Mouse (Mus musculus) MEL (cell line): ENCODE measurements around the gene Tcirg1. TPM values are rescaled to one million over a fixed set of nuclear protein-coding genes. Genes with fewer than 3 reads are reported as not detected.

Source experiments
- DNase-seq: peaks from one replicate; pipeline ENCODE4 v3.0.0; 2011; ENCODE audit warnings: low read depth, low spot score
- H3K27ac ChIP-seq: 2 replicates; pipeline ENCODE4 v1.5.1; 2012; ENCODE audit warnings: low read depth, mild to moderate bottlenecking, control low read depth, low read length, moderate library complexity; ENCODE audit not compliant: control insufficient read depth
- H3K27me3 ChIP-seq, 2 experiments: fragments of 150-350 bp in 1 of 2; sonication (generic) in 1 of 2; 2 replicates each; pipeline ENCODE4 v1.6.1; 2012; ENCODE audit warnings: low read length in 2 of 2, mild to moderate bottlenecking in 2 of 2, improper control_type of control experiment in 1 of 2, moderate library complexity in 1 of 2; ENCODE audit not compliant: insufficient read depth in 2 of 2, control insufficient read depth in 1 of 2
- H3K36me3 ChIP-seq, 2 experiments: 2 replicates each; pipeline ENCODE4 v1.6.1; 2012 to 2014; ENCODE audit warnings: low read length in 2 of 2, improper control_type of control experiment in 1 of 2, inconsistent platforms in 1 of 2, mild to moderate bottlenecking in 1 of 2; ENCODE audit not compliant: insufficient read depth in 2 of 2, control insufficient read depth in 1 of 2
- H3K4me1 ChIP-seq, 2 experiments: fragments of 150-350 bp in 1 of 2; sonication (generic) in 1 of 2; 2 replicates each; pipeline ENCODE4 v1.6.1; 2012; ENCODE audit warnings: low read length in 2 of 2, improper control_type of control experiment in 1 of 2, mild to moderate bottlenecking in 1 of 2; ENCODE audit not compliant: insufficient read depth in 2 of 2, control insufficient read depth in 1 of 2
- H3K4me3 ChIP-seq, 2 experiments: fragments of 150-350 bp in 1 of 2; sonication (generic) in 1 of 2; 2 replicates each; pipeline ENCODE4 v1.5.1; 2012; ENCODE audit warnings: low read depth in 2 of 2, low read length in 2 of 2, mild to moderate bottlenecking in 2 of 2, moderate library complexity in 2 of 2, control low read depth in 1 of 2, improper control_type of control experiment in 1 of 2; ENCODE audit not compliant: control insufficient read depth in 1 of 2, insufficient read depth in 1 of 2
- H3K79me2 ChIP-seq: 2 replicates; pipeline ENCODE4 v1.6.1; 2012; ENCODE audit warnings: mild to moderate bottlenecking, low read length, moderate library complexity; ENCODE audit not compliant: control insufficient read depth, poor library complexity, insufficient read depth
- H3K9ac ChIP-seq: 2 replicates; pipeline ENCODE4 v1.6.1; 2012; ENCODE audit warnings: low read depth, mild to moderate bottlenecking, control low read depth, low read length, moderate library complexity; ENCODE audit not compliant: control insufficient read depth, poor library complexity, severe bottlenecking
- H3K9me3 ChIP-seq: fragments of 150-350 bp; sonication (generic); replicated peaks from 2 replicates; pipeline ENCODE4 v1.6.1; 2012; ENCODE audit warnings: mild to moderate bottlenecking, low read length, improper control_type of control experiment, moderate library complexity; ENCODE audit not compliant: insufficient read depth
- BHLHE40 ChIP-seq: IDR thresholded peaks from 2 replicates; pipeline ENCODE4 v1.6.1; 2012; ENCODE audit warnings: low read depth, mild to moderate bottlenecking, inconsistent platforms, low read length, improper control_type of control experiment, borderline replicate concordance
- CHD1 ChIP-seq: IDR thresholded peaks from 2 replicates; pipeline ENCODE4 v1.6.1; 2012; ENCODE audit warnings: low read depth, mild to moderate bottlenecking, inconsistent platforms, low read length, improper control_type of control experiment
- CHD2 ChIP-seq: IDR thresholded peaks from 2 replicates; pipeline ENCODE4 v1.6.1; 2011; ENCODE audit warnings: low read length, improper control_type of control experiment
- CTCF ChIP-seq, 3 experiments: IDR thresholded peaks in 2 of 3; conservative IDR thresholded peaks in 1 of 3; 2 replicates each; pipeline ENCODE4 v1.5.1; 2011 to 2012; ENCODE audit warnings: low read length in 3 of 3, low read depth in 2 of 3, mild to moderate bottlenecking in 2 of 3, improper control_type of control experiment in 1 of 3, inconsistent platforms in 1 of 3, mixed read lengths in 1 of 3, moderate library complexity in 1 of 3; ENCODE audit not compliant: control insufficient read depth in 1 of 3, insufficient read depth in 1 of 3, poor library complexity in 1 of 3, severe bottlenecking in 1 of 3
- ELF1 ChIP-seq: IDR thresholded peaks from 2 replicates; pipeline ENCODE4 v1.6.1; 2014; ENCODE audit warnings: low read depth, mild to moderate bottlenecking, inconsistent platforms, low read length, improper control_type of control experiment, moderate library complexity
- ETS1 ChIP-seq: IDR thresholded peaks from 2 replicates; pipeline ENCODE4 v1.6.1; 2012; ENCODE audit warnings: low read depth, mild to moderate bottlenecking, inconsistent platforms, low read length, improper control_type of control experiment, moderate library complexity
- GABPA ChIP-seq: IDR thresholded peaks from 2 replicates; pipeline ENCODE4 v1.6.1; 2012; ENCODE audit warnings: low read depth, mild to moderate bottlenecking, inconsistent platforms, low read length, improper control_type of control experiment, moderate library complexity
- GATA1 ChIP-seq: IDR thresholded peaks from 2 replicates; pipeline ENCODE4 v1.6.1; 2011; ENCODE audit warnings: low read depth, low read length, improper control_type of control experiment
- HCFC1 ChIP-seq: IDR thresholded peaks from 2 replicates; pipeline ENCODE4 v1.6.1; 2012; ENCODE audit warnings: low read depth, mild to moderate bottlenecking, inconsistent platforms, low read length, improper control_type of control experiment, moderate library complexity
- JUND ChIP-seq: IDR thresholded peaks from 2 replicates; pipeline ENCODE4 v1.6.1; 2011; ENCODE audit warnings: low read depth, mild to moderate bottlenecking, improper control_type of control experiment, low read length
- KAT2A ChIP-seq: conservative IDR thresholded peaks from 2 replicates; pipeline ENCODE4 v1.6.1; 2012; ENCODE audit warnings: low read depth, low read length, improper control_type of control experiment, inconsistent platforms
- MAX ChIP-seq: IDR thresholded peaks from 2 replicates; pipeline ENCODE4 v1.6.1; 2011; ENCODE audit warnings: low read length, improper control_type of control experiment
- MAZ ChIP-seq: IDR thresholded peaks from 2 replicates; pipeline ENCODE4 v1.6.1; 2012; ENCODE audit warnings: low read depth, mild to moderate bottlenecking, inconsistent platforms, low read length, improper control_type of control experiment
- MEF2A ChIP-seq: IDR thresholded peaks from 2 replicates; pipeline ENCODE4 v1.6.1; 2014; ENCODE audit warnings: low read depth, mild to moderate bottlenecking, inconsistent platforms, low read length, improper control_type of control experiment; ENCODE audit not compliant: poor library complexity, insufficient replicate concordance, severe bottlenecking; ENCODE audit errors: extremely low read depth
- NELFE ChIP-seq: IDR thresholded peaks from 2 replicates; pipeline ENCODE4 v1.6.1; 2011; ENCODE audit warnings: low read depth, low read length, improper control_type of control experiment
- NRF1 ChIP-seq: IDR thresholded peaks from 2 replicates; pipeline ENCODE4 v1.6.1; 2014; ENCODE audit warnings: low read depth, mild to moderate bottlenecking, inconsistent platforms, low read length, improper control_type of control experiment, moderate library complexity; ENCODE audit not compliant: poor library complexity, insufficient read depth, severe bottlenecking
- POLR2A ChIP-seq, 2 experiments: IDR thresholded peaks; 2 replicates each; pipeline ENCODE4 v1.6.1; 2011 to 2012; ENCODE audit warnings: low read length in 2 of 2, mild to moderate bottlenecking in 2 of 2, control low read depth in 1 of 2, improper control_type of control experiment in 1 of 2, low read depth in 1 of 2, moderate library complexity in 1 of 2; ENCODE audit not compliant: control insufficient read depth in 1 of 2, insufficient read depth in 1 of 2, poor library complexity in 1 of 2
- POLR2AphosphoS2 ChIP-seq: IDR thresholded peaks from 2 replicates; pipeline ENCODE4 v1.6.1; 2011; ENCODE audit warnings: low read length, improper control_type of control experiment
- RCOR1 ChIP-seq: IDR thresholded peaks from 2 replicates; pipeline ENCODE4 v1.6.1; 2012; ENCODE audit warnings: low read depth, mild to moderate bottlenecking, inconsistent platforms, low read length, improper control_type of control experiment
- SIN3A ChIP-seq: IDR thresholded peaks from 2 replicates; pipeline ENCODE4 v1.6.1; 2012; ENCODE audit warnings: low read length, improper control_type of control experiment, inconsistent platforms
- SMC3 ChIP-seq: IDR thresholded peaks from 2 replicates; pipeline ENCODE4 v1.6.1; 2011; ENCODE audit warnings: low read depth, low read length, improper control_type of control experiment
- TAL1 ChIP-seq: IDR thresholded peaks from 2 replicates; pipeline ENCODE4 v1.6.1; 2012; ENCODE audit warnings: mild to moderate bottlenecking, inconsistent platforms, low read length, moderate library complexity, mixed read lengths
- TBP ChIP-seq: IDR thresholded peaks from 2 replicates; pipeline ENCODE4 v1.8.0; 2011; ENCODE audit warnings: low read depth, low read length, improper control_type of control experiment
- TCF12 ChIP-seq: IDR thresholded peaks from 2 replicates; pipeline ENCODE4 v1.6.1; 2014; ENCODE audit warnings: low read depth, mild to moderate bottlenecking, inconsistent platforms, low read length, improper control_type of control experiment, moderate library complexity
- USF1 ChIP-seq: IDR thresholded peaks from 2 replicates; pipeline ENCODE4 v1.6.1; 2014; ENCODE audit warnings: low read depth, mild to moderate bottlenecking, inconsistent platforms, low read length, improper control_type of control experiment, moderate library complexity
- ZC3H11A ChIP-seq: IDR thresholded peaks from 2 replicates; pipeline ENCODE4 v1.6.1; 2012; ENCODE audit warnings: low read depth, mild to moderate bottlenecking, inconsistent platforms, low read length, improper control_type of control experiment
- polyA plus RNA-seq, 2 experiments: library from polyadenylated mRNA; stranded (reverse) in 1 of 2; unstranded in 1 of 2; fragments of >175 nt in 1 of 2; fragments of >200 nt in 1 of 2; gene quantifications; 2 replicates each; pipeline versions ENCODE4 v1.2.1 to v1.2.4; 2012; ENCODE audit warnings: low replicate concordance in 2 of 2, low read depth in 1 of 2; ENCODE audit not compliant: insufficient read length in 2 of 2, insufficient read depth in 1 of 2, missing spikeins in 1 of 2
- total RNA-seq: library from RNA; depleted of rRNA; stranded (reverse); fragments of 300-350 nt; gene quantifications from 2 replicates; pipeline ENCODE4 v1.2.3, GENCODE M21; 2012

Tcirg1 gene
- total and polyA plus RNA-seq, 3 experiments: 21.4 to 32.6 TPM; not detected in 1

GRCm38 (mm10) chr19:3935032-3935895 is 28.3 kb upstream of the Tcirg1 start, which contains the start of gene Unc93b1:
Unc93b1 (plus strand) TSS chr19:3935186.
- Histone ChIP-seq H3K9ac (peak within 1 kb of the TSS; percentile 53), H3K79me2 (no peaks in the 10 kb centered on the region; the same call in 1 of the 2 replicates), H3K9me3 (no peaks in the 10 kb centered on the region), H3K27me3 (no peaks in the 10 kb centered on the region; a peak in 1 of 4 replicates), H3K27ac (no peak within 1 kb of the TSS), H3K36me3 (peaks cover 0 to under 1% of the 10 kb centered on the region in 2 experiments; a peak in 1 of 4 replicates), H3K4me1 (peaks cover 0 to 13% of the 10 kb centered on the region in 2 experiments; a peak in 3 of 4 replicates), H3K4me3 (peak within 1 kb of the TSS; percentile 69 to 83)
- peak; percentile 88 for DNase-seq
- TF ChIP-seq USF1: no peak
- no peak for TF ChIP-seq TAL1
- TF ChIP-seq MAX: 0 out of 2 replicates have a peak, but pooled peaks have one; percentile 7
- peak; percentile 42; the same call in 1 of the 2 replicates for TF ChIP-seq ELF1
- no peak for TF ChIP-seq ZC3H11A
- 0 out of 2 replicates have a peak, but pooled peaks have one; percentile 29 for TF ChIP-seq MAZ
- TF ChIP-seq SMC3: no peak
- no peak for TF ChIP-seq CHD1
- no peak for TF ChIP-seq NRF1
- TF ChIP-seq CHD2: no peak
- peak; percentile 45; the same call in 1 of the 2 replicates for TF ChIP-seq HCFC1
- TF ChIP-seq POLR2A (IDR thresholded peaks at IDR 0.05; ENCODE audit: control insufficient read depth in 1 of 2, insufficient read depth in 1 of 2, low read depth in 1 of 2, low read length in 2 of 2, poor library complexity in 1 of 2): peak in 1 of 2 experiments; percentile 31; a peak in 1 of 4 replicates
- no peak; the same call in 1 of the 2 replicates for TF ChIP-seq POLR2AphosphoS2
- peak; percentile 34; the same call in 1 of the 2 replicates for TF ChIP-seq ETS1
- no peak for TF ChIP-seq CTCF (IDR thresholded peaks at IDR 0.05 in 2 of 3, conservative IDR thresholded peaks at IDR 0.05 in 1 of 3; ENCODE audit: control insufficient read depth in 1 of 3, insufficient read depth in 1 of 3, low read depth in 2 of 3, low read length in 3 of 3, poor library complexity in 1 of 3, severe bottlenecking in 1 of 3)
- TF ChIP-seq JUND: no peak
- peak; percentile 25; the same call in 1 of the 2 replicates for TF ChIP-seq NELFE
- TF ChIP-seq MEF2A: no peak
- TF ChIP-seq GABPA: no peak
- no peak for TF ChIP-seq KAT2A
- no peak for TF ChIP-seq TBP
- no peak for TF ChIP-seq RCOR1
- no peak for TF ChIP-seq GATA1
- no peak for TF ChIP-seq BHLHE40
- 0 out of 2 replicates have a peak, but pooled peaks have one; percentile 18 for TF ChIP-seq TCF12
- peak; percentile 52 for TF ChIP-seq SIN3A
